Mouse (Mus musculus) forebrain, embryonic 14.5 days (tissue): Measurements from ENCODE around the gene Olfr1324. TPM values are rescaled to one million over a fixed set of nuclear protein-coding genes. Genes with fewer than 3 reads are reported as not detected.
"Not testable (repeated sequence)": the region's sequence is repeated elsewhere in the genome, so short reads cannot be mapped to it uniquely, and the experiment has no call there.

ENCODE experiments used
- ATAC-seq: fragments of 200-750 bp; cut with Nextera tagmentation; 2 replicates; pipeline ENCODE4 v1.8.0; 2017; ENCODE audit warnings: mild to moderate bottlenecking, moderate library complexity
- DNase-seq: peaks from one replicate; pipeline ENCODE4 v3.0.0-alpha.2; 2015; ENCODE audit warnings: low spot score
- H3K27ac ChIP-seq: fragments of 300-500 bp; sonication (generic); 2 replicates; pipeline ENCODE4 v1.5.1; 2014; ENCODE audit warnings: low read depth, mild to moderate bottlenecking, control low read depth, low read length, moderate library complexity
- H3K27me3 ChIP-seq: fragments of 300-500 bp; sonication (generic); replicated peaks from 2 replicates; pipeline ENCODE4 v1.6.1; 2014; ENCODE audit warnings: low read length, control low read depth, mixed read lengths; ENCODE audit not compliant: control insufficient read depth, insufficient read depth
- H3K36me3 ChIP-seq: fragments of 300-500 bp; sonication (generic); 2 replicates; pipeline ENCODE4 v1.6.1; 2014; ENCODE audit warnings: low read length, control low read depth; ENCODE audit not compliant: control insufficient read depth, insufficient read depth
- H3K4me1 ChIP-seq: fragments of 300-500 bp; sonication (generic); 2 replicates; pipeline ENCODE4 v1.6.1; 2014; ENCODE audit warnings: antibody characterized with exemption, low read length, control low read depth; ENCODE audit not compliant: control insufficient read depth, insufficient read depth
- H3K4me2 ChIP-seq: fragments of 300-500 bp; sonication (generic); 2 replicates; pipeline ENCODE4 v1.6.1; 2014; ENCODE audit warnings: mild to moderate bottlenecking, control low read depth, low read length
- H3K4me3 ChIP-seq: fragments of 300-500 bp; sonication (generic); 2 replicates; pipeline ENCODE4 v1.5.1; 2014; ENCODE audit warnings: low read depth, low read length, control low read depth
- H3K9ac ChIP-seq: fragments of 300-500 bp; sonication (generic); 2 replicates; pipeline ENCODE4 v1.6.1; 2014; ENCODE audit warnings: mild to moderate bottlenecking, low read length, control low read depth, moderate library complexity
- H3K9me3 ChIP-seq: fragments of 300-500 bp; sonication (generic); replicated peaks from 2 replicates; pipeline ENCODE4 v1.6.1; 2016; ENCODE audit warnings: low read length, control low read depth, mixed read lengths; ENCODE audit not compliant: control insufficient read depth
- WGBS: fragments of 180-500 bp; shearing (Covaris S2); extraction: QIAGEN DNeasy Blood & Tissue Kit; methylation state at CpG from one replicate; pipeline ENCODE4 v1.1.7; 2014; 5-methylcytosine and 5-hydroxymethylcytosine counted together
- polyA plus RNA-seq: library from polyadenylated mRNA; unstranded; fragments of >200 nt; fragmentation: Nextera tagmentation; extraction: Ambion mirVana; gene quantifications from 2 replicates; pipeline ENCODE4 v1.2.1, GENCODE M21; 2014

The Olfr1324 gene
- polyA plus RNA-seq, 1 experiment from 2014 or later = not detected

DNA sequence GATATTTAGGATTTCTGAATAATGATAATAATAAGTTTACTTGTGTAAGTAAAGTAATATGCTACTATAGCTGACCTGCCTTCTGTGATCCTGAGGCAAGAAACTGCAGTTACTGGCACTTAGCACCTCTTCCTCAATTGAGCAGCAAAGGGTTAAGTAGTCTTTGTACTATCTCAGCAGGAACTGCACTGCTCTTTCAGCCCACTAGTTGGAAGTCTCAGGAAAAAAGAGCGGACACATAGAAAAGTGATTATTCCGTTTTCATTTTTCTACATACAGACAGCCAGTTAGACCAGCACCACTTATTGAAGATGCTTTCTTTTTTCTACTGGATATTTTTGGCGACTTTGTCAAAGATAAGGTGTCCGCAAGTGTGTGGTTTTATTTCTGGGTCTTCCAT lies 37.7 kb downstream of the Olfr1324 start:
- DNase-seq, H3K27ac ChIP-seq, H3K9me3 ChIP-seq, H3K4me3 ChIP-seq, H3K4me1 ChIP-seq, ATAC-seq, H3K36me3 ChIP-seq, H3K27me3 ChIP-seq, H3K9ac ChIP-seq, H3K4me2 ChIP-seq: not testable (repeated sequence)
- WGBS = 78% methylated on average over 4 of the region's 4 CpGs

DNA sequence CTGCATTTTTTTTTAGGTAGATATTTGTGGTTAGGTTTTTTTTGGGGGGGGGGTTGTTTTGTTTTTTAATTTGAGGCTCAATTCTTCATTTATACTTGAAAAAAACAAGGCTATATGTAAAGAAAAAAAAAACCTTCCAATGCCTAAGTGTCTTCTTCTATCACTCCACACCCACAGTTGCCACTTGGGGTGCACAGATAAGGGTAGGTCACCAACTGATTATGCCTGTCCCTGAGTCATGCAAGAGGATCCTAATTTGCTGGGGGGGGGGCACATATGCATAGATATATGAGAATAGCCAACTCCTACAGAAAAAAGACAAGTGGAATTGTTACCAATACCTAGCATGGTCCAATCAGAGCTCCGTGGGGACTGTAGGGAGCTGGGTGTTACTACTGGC lies 53.3 kb downstream of the Olfr1324 start:
- Histone ChIP-seq H3K4me3 (no peak overlapping the region), H3K36me3 (no peaks in the 10 kb centered on the region), H3K27ac (no peak overlapping the region), H3K9me3 (no peaks in the 10 kb centered on the region), H3K4me2 (no peak overlapping the region), H3K9ac (no peak overlapping the region), H3K27me3 (no peaks in the 10 kb centered on the region), H3K4me1 (no peaks in the 10 kb centered on the region)
- 92% methylated on average over 1 of the region's 1 CpGs for WGBS
- DNase-seq (no peak), ATAC-seq (no peak)
